Mouse (Mus musculus): ENCODE measurements around the gene Zwilch.
"Not testable (repeated sequence)": the region's sequence is repeated elsewhere in the genome, so short reads cannot be mapped to it uniquely, and the experiment has no call there.

The Zwilch gene

DNA sequence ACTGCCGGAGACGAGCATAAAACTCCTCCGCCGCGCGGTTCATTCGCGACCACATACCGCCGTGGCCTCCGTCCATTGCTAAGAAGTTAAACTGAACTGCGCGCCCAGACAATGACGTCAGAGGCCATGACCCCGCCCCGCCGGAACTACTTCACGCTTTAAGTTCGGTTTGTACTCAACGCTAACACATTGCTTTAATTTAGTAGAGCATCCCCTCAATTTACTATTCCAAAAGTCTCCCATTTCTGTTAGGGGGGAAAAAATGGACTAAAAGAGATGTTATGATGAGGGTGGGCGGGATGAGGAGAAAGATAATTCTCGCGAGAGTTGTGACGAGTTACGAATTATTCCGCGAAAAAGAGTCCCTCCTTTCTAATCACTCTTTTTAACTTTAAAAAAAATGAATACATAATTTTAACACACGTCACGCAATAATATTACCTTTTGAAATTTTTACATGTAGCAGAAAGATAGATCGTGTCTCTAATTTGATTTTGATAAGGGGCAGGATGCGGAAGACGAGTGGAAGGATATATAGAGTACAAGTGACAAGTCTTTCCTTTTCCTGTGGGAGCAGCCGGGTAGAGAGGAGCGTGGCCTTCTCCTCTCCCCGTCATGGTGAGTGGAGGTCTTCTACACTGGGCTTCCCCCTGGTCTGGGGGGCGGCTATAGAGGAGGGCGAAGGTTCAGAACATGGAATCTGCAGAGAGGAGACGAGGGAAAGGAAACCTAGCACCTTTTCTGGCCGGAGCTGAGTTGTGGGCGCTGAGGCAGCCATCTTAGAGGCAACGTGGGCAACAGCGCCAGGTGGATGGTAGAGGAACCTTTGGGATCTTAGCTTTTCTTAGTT, at the start of gene Zwilch, which contains the start of gene Rpl4:
Gene Zwilch (minus strand): TSS at position 289 of the 850 bp plus-strand sequence.
Gene Rpl4 (plus strand): TSS at position 560 of the 850 bp plus-strand sequence.
- peak; percentile 80 for DNase-seq

GRCm38 (mm10) chr9:64222098-64222497, 49.2 kb upstream of the Zwilch start:
- no peak for DNase-seq

DNA sequence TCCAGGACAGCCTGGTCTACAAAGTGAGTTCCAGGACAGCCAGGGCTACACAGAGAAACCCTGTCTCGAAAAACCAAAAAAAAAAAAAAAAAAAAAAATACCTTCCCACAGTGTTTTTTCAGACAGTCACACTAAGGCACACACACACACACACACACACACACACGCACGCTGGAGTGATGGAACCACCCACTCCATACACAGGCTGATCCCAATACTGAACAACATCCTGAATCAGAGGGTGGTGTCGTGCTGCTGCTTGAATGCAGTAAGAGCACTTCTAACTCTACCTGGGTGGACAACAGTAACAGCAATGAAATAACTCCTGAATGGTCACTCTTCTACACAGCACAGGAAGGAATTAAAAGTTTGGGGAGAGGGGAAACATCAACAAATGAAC, 48.6 kb upstream of the Zwilch start:
- peak; percentile 64 for DNase-seq

DNA sequence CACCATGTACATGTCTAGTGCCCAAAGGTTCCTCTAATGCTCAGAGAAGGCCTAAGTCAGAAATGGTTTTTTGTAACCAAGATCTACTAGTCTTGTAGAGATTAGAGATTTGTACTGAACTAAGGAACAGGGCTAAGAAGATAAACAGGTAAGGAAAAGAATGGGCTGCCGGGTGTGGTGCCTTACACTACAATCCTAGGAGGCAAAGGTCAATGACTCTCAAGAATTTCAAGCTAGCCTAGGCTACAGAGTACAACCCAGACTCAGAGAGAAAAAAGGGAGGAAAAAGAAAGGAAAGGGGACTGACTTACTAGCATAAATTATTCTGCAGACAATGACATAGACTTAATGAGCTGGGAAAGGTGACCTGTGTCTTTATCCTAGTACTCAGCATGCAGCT, 47.7 kb upstream of the Zwilch start:
- DNase-seq = no peak

GRCm38 (mm10) chr9:64219772-64220420, 47.0 kb upstream of the Zwilch start:
- no peak for DNase-seq

DNA sequence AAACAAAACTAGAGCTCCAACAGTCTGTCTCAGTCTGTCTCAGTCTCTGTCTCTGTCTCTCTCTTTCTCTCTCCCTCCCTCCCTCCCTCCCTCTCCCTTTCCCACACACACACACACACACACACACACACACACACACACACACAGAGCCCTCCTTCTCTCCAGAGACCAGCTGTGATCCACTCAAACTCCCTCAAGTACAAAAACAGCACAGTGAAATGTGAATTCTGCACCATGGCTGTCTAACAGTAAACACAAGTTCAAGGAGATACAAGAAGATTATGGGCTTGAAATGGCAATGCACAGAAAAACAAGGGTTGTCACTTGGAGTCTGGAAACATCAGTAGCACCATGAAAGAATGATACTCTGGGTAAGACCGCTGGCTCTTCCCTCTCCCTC, 46.4 kb upstream of the Zwilch start:
- DNase-seq = no peak

DNA sequence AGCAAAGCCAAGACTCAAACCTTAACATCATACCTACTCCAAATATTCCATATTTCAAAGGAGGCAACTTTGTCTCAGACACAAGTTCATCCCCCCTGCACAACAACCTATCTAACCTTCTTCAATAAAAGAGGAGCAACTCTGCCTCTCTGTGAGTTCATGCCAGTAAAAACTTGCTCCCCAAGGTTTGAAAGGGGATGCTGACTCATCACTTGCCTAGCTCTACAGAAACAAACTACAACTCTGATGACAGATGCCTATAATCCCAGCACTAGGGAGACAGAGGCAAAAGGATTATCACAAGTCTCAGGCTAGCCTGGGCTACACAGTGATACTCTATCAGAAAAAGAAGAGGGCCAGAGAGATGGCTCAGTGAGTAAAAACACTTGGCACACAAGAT, 45.0 kb upstream of the Zwilch start:
- DNase-seq = no peak

- DNase-seq = no peak
Measured at GRCm38 (mm10) chr9:64216641-64217040, 43.7 kb upstream of the Zwilch start.

GRCm38 (mm10) chr9:64216090-64216489, 43.2 kb upstream of the Zwilch start:
- no peak for DNase-seq

GRCm38 (mm10) chr9:64214452-64214851, 41.5 kb upstream of the Zwilch start:
- DNase-seq = no peak

DNA sequence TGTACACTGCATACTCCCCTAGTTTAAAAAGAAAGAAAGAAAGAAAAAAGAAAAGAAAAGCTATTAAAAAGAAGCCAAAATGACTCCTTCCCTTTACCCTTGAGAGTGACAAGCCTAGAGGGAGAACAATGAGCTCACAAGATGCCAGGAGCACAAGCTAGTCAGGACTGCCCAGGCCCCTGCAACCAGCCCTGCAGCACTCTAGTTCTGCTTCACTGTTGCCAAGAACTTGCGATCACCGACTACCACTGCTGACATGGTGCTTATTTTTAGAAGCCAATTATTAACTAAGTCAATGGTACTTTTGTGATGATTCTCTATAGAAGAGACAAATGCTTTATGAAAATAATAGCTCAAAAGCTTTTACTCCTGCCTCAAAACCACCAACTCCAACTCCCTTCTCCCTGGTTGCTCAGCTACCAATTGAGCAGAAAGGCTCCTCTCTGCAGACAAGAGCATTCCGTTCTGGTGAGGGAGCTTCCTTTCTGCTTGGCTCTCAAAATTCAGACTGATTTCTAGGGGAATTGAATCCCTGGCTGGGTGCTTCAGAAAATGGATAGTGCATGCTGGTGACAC, 34.7 kb upstream of the Zwilch start:
- DNase-seq = peak; percentile 36

- no peak for DNase-seq
Measured at GRCm38 (mm10) chr9:64202866-64203265, 30.0 kb upstream of the Zwilch start.

DNA sequence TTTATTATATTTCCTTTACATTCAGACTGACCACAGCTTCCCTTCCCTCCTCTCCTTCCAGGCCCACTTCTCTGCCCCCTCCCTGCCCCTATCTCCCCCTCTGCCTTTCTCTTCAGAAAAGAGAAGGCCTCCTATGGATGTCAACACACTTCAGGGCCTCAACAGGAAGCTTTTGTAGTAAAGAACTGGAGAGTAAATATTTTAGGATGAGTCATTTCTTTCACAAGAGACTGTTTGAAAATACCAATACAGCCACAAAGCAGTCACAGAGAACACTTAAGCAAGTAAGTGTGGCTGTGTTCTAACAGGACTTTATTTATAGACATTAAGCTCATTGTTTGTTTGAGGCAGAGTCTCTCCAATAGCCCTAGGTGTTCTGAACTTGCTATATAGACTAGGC, 29.4 kb upstream of the Zwilch start:
- no peak for DNase-seq

GRCm38 (mm10) chr9:64199897-64200296, 27.0 kb upstream of the Zwilch start:
- no peak for DNase-seq

GRCm38 (mm10) chr9:64198763-64199418, 26.0 kb upstream of the Zwilch start:
- DNase-seq = not testable (repeated sequence)

GRCm38 (mm10) chr9:64198068-64198762, 25.3 kb upstream of the Zwilch start:
- DNase-seq = no peak

DNA sequence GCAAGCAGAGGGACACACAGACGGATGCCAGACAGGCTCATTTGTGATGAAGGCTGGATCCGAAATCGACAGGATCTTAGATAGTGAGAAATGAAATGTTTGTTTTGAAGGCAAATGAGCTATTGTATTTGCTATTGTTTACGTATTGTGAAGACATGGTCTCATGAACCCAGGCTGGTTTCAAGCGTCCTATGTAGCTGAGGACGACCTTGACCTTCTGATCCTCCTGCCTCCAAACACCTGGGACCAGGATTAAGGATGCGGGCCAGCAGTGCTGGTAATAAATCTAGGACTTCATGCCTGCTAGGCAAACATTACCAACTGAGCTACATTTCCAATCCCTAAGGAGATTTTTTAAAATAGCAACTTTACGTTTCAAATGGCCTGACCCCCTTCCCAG, 24.6 kb upstream of the Zwilch start:
- DNase-seq = no peak

- peak; percentile 83 for DNase-seq
Measured at GRCm38 (mm10) chr9:64195554-64195953, 22.6 kb upstream of the Zwilch start.

DNA sequence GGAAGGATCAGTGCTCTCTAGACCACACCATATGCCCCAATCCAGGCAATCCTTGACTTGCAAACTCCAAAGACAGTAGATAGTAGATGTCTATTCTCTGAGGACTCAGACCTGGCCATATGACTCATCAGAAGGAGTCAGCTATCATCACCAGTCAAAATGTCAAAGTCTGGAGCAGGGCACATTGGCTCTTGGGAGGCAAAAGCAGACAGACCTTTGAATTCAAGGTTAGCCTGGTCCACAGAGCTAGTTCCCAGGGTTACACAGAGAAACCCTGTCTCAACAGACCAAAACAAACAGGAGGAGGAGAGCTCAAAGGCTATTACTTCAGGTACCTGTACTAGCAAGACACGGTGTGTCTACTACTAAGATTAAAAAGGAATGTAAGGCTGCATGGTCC, 21.0 kb upstream of the Zwilch start:
- DNase-seq = no peak

GRCm38 (mm10) chr9:64184166-64184840, 11.4 kb upstream of the Zwilch start:
- DNase-seq = no peak

GRCm38 (mm10) chr9:64183295-64183694, 10.4 kb upstream of the Zwilch start:
- not testable (repeated sequence) for DNase-seq
